In the genomic region with DNA sequence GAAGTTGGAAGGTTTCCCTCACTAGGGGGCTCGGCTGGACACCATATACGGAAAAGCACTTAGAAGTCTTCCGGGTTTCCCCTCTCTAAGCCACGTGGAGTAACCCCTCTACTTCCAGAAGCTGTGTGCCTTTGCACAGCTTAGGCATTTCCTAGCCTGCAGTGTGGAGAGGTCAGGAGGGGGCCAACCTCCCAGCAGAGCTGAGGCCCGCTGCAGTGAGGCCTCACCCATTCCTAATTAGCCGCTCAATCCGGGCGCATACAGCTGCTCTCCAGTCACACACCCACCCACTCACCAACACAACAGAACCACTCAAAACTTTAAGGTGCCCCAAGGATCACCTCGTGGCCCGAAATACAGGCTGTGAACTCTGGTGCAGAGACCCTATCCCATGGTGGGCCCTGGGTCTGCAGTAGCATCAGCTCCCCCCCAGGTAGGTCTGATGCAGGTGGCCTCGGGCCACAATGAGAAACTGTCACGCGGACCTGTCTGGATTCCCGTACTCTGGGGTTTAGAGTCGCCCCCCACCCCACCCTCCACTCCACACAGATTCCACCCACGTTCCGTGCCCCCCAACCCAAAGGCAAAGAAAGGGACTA, we compare ENCODE assay signal across 8 mouse cellular contexts. TPM values are rescaled to one million over a fixed set of nuclear protein-coding genes. Genes with fewer than 3 reads are reported as not detected.
DNase-seq lines count a peak whose midpoint lies in the region; ATAC-seq and TF ChIP-seq lines count a peak whose summit lies in the region.

No protein-coding gene starts in this region.

- 8% methylated on average over 17 of the region's 17 CpGs for WGBS in heart, embryonic 15.5 days
- WGBS in hindbrain, embryonic 14.5 days: 5% methylated on average over 17 of the region's 17 CpGs
- 4% methylated on average over 17 of the region's 17 CpGs for WGBS in midbrain, postnatal 0 days

- H3K4me1 ChIP-seq in heart, embryonic 15.5 days (replicated peaks): peaks cover 21% of the 10 kb centered on the region
- peaks cover 8% of the 10 kb centered on the region; the same call in 1 of the 2 replicates for H3K4me1 ChIP-seq in hindbrain, embryonic 14.5 days (replicated peaks; ENCODE audit: control insufficient read depth, insufficient read depth, low read length)
- H3K4me1 ChIP-seq in midbrain, postnatal 0 days (ENCODE audit: insufficient read depth, low read length): peaks cover 7% of the 10 kb centered on the region; the same call in 1 of the 2 replicates

- peaks cover 20% of the 10 kb centered on the region; the same call in 1 of the 2 replicates for H3K27me3 ChIP-seq in heart, embryonic 15.5 days
- H3K27me3 ChIP-seq in hindbrain, embryonic 14.5 days (ENCODE audit: control insufficient read depth, insufficient read depth, low read length): peaks cover 7% of the 10 kb centered on the region; the same call in 1 of the 2 replicates
- peaks cover 4% of the 10 kb centered on the region; the same call in 1 of the 2 replicates for H3K27me3 ChIP-seq in midbrain, postnatal 0 days (ENCODE audit: insufficient read depth, low read length)

- no peak for DNase-seq in heart, adult 11 months
- DNase-seq in hindbrain, embryonic 14.5 days (ENCODE audit: low spot score): no peak
- no peak for DNase-seq in midbrain, postnatal 0 days (ENCODE audit: low spot score)
- DNase-seq in right cerebral cortex, postnatal 36 days (ENCODE audit: low spot score in 2 of 2): no peak
- DNase-seq in ovary, adult 18-20 months (ENCODE audit: low spot score): no peak
- no peak for DNase-seq in adrenal gland, adult (ENCODE audit: inconsistent age in 2 of 2, low spot score in 1 of 2)

- H3K27ac ChIP-seq in heart, embryonic 15.5 days: no peak overlapping the region
- no peak overlapping the region for H3K27ac ChIP-seq in hindbrain, embryonic 14.5 days
- no peak overlapping the region for H3K27ac ChIP-seq in midbrain, postnatal 0 days (ENCODE audit: low read depth, low read length)

- no peak for ATAC-seq in heart, embryonic 15.5 days (replicated peaks; ENCODE audit: insufficient number of reproducible peaks, insufficient read depth, low FRiP score, low read depth)
- 0 out of 2 replicates have a peak, but pooled peaks have one; percentile 11 for ATAC-seq in common myeloid progenitor, adult 5-6 weeks (replicated peaks; ENCODE audit: low read depth, poor library complexity, severe bottlenecking)
- ATAC-seq in hindbrain, embryonic 14.5 days (ENCODE audit: low FRiP score): 0 out of 2 replicates have a peak, but pooled peaks have one; percentile 15
- peak; percentile 51 for ATAC-seq in midbrain, postnatal 0 days (ENCODE audit: low FRiP score)

- peak overlapping the region; percentile 67 for H3K4me3 ChIP-seq in heart, embryonic 15.5 days
- peak overlapping the region; percentile 64 for H3K4me3 ChIP-seq in hindbrain, embryonic 14.5 days (replicated peaks; ENCODE audit: low read length)
- H3K4me3 ChIP-seq in midbrain, postnatal 0 days (ENCODE audit: low read depth, low read length): peak overlapping the region; percentile 70

- H3K36me3 ChIP-seq in heart, embryonic 15.5 days: no peaks in the 10 kb centered on the region
- H3K36me3 ChIP-seq in hindbrain, embryonic 14.5 days (replicated peaks; ENCODE audit: control insufficient read depth, insufficient read depth): no peaks in the 10 kb centered on the region
- no peaks in the 10 kb centered on the region for H3K36me3 ChIP-seq in midbrain, postnatal 0 days (ENCODE audit: insufficient read depth, low read length)

- TF ChIP-seq CTCF in midbrain, postnatal 0 days (IDR thresholded peaks at IDR 0.05): no peak

- H3K4me2 ChIP-seq in heart, embryonic 15.5 days: peak overlapping the region; percentile 97
- H3K4me2 ChIP-seq in hindbrain, embryonic 14.5 days (replicated peaks): peak overlapping the region; percentile 97
- H3K4me2 ChIP-seq in midbrain, postnatal 0 days (ENCODE audit: low read depth, low read length, poor library complexity, severe bottlenecking): peak overlapping the region; percentile 95

- peak overlapping the region; percentile 61; the same call in 1 of the 2 replicates for H3K9ac ChIP-seq in heart, embryonic 15.5 days
- peak overlapping the region; percentile 76 for H3K9ac ChIP-seq in hindbrain, embryonic 14.5 days
- peak overlapping the region; percentile 66 for H3K9ac ChIP-seq in midbrain, postnatal 0 days (replicated peaks; ENCODE audit: low read length, poor library complexity, severe bottlenecking)

- no peaks in the 10 kb centered on the region; the same call in 1 of the 2 replicates for H3K9me3 ChIP-seq in heart, embryonic 15.5 days (replicated peaks)
- H3K9me3 ChIP-seq in hindbrain, embryonic 14.5 days (ENCODE audit: control insufficient read depth, low read length): 0 out of 2 replicates have a peak, but pooled peaks cover 8% of the 10 kb centered on the region
- H3K9me3 ChIP-seq in midbrain, postnatal 0 days (ENCODE audit: low read length): no peaks in the 10 kb centered on the region

RNA-seq across cellular contexts. Expression of a gene that starts 0.9 kb away (rescaled TPM):
- 1.7 and 2.7 TPM in 2 replicates for polyA plus RNA-seq in heart, embryonic 15.5 days (2015; fragmentation: Nextera tagmentation; extraction: Ambion mirVana)
- not detected in 2 replicates for total RNA-seq in common myeloid progenitor, adult 5-6 weeks (2017)
- 6.5 and 6.9 TPM in 2 replicates for polyA plus RNA-seq in hindbrain, embryonic 14.5 days (2014; fragmentation: Nextera tagmentation; extraction: Ambion mirVana)
- 24.0 and 25.2 TPM in 2 replicates for total RNA-seq in midbrain, postnatal 0 days (2014; rRNA removed)
- 8.5 and 9.8 TPM in 2 replicates for polyA plus RNA-seq in midbrain, postnatal 0 days (2015; fragmentation: Nextera tagmentation; extraction: Ambion mirVana)
